Mouse (Mus musculus) E14TG2a.4 (cell line): ENCODE measurements at regions not wholly inside any gene's neighbourhood (a gene's known extent, or its start where the extent isn't known, plus 50 kb on each side); places are given as distances from the start of the nearest gene placed in this dataset.

Experiments
- CTCF ChIP-seq: conservative IDR thresholded peaks from 2 replicates; pipeline ENCODE4 v1.5.1; 2014; ENCODE audit warnings: low read length
- NANOG ChIP-seq: IDR thresholded peaks from 2 replicates; pipeline ENCODE4 v1.6.1; 2014; ENCODE audit warnings: borderline replicate concordance, low read length, mixed read lengths
- POU5F1 ChIP-seq: IDR thresholded peaks from 2 replicates; pipeline ENCODE4 v1.6.1; 2014; ENCODE audit warnings: low read length, borderline replicate concordance

DNA sequence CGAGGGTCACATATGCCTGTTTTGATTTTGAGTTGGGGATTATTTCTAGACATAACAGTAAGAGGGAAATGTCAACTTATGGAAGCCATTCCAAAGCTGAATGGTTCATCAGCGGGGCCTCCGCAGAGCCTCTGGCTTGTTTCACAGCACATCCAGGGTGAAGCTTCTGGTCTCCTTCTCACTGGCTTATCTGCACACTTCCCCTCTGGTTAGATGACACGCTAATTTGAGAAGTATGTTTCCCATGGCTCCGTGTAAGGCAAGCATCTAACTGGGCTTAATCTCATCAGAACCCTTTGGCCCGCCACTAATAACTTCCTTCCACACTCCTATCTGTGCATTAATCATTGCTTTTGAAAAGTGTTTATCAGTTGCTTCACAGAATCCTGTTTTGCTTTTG is 299.7 kb downstream of the Irs2 start:
- TF ChIP-seq CTCF (no peak), POU5F1 (no peak), NANOG (no peak)
